Comparison of ENCODE assay signal across 15 mouse cellular contexts in genomic region chr16:49175729-49176395, GRCm38 (mm10).
DNase-seq lines count a peak whose midpoint lies in the region; ATAC-seq and TF ChIP-seq lines count a peak whose summit lies in the region.
"Had no signal": no experiment of that assay in that cellular context is flagged by ENCODE, and none has a peak within 500 bp of the region (broad histone marks: within the 10 kb centered on the region; RNA-seq: fewer than 3 reads in every experiment).

No protein-coding gene starts in this region.

- H3K27me3 ChIP-seq in forebrain, embryonic 12.5 days = no peaks in the 10 kb centered on the region
- no peaks in the 10 kb centered on the region for H3K27me3 ChIP-seq in hindbrain, embryonic 12.5 days
- H3K27me3 ChIP-seq in midbrain, embryonic 16.5 days (ENCODE audit: control insufficient read depth, insufficient read depth, low read depth, low read length) = no peaks in the 10 kb centered on the region
- H3K27me3 ChIP-seq in liver, postnatal 0 days (ENCODE audit: insufficient read depth, low read length) = no peaks in the 10 kb centered on the region

- peak; percentile 9 to 20 for DNase-seq in left cerebral cortex, adult 9 months (ENCODE audit: low spot score in 2 of 2)
- DNase-seq in left cerebral cortex, postnatal 4 days = no peak
- DNase-seq in liver, postnatal 0 days = no peak
- no peak for DNase-seq in adrenal gland, postnatal 14 days
- no peak for DNase-seq in thymus, postnatal 0 days (ENCODE audit: low spot score)
- DNase-seq: cerebellum, adult 11 months; heart, postnatal 4 days; lung, adult 18-20 months; spleen, adult 18-20 months; thymus, adult 18-20 months had no signal

- no peaks in the 10 kb centered on the region for H3K9me3 ChIP-seq in forebrain, embryonic 12.5 days
- no peaks in the 10 kb centered on the region for H3K9me3 ChIP-seq in hindbrain, embryonic 12.5 days (replicated peaks)
- H3K9me3 ChIP-seq in midbrain, embryonic 16.5 days (replicated peaks; ENCODE audit: control insufficient read depth, low read length, poor library complexity, severe bottlenecking) = no peaks in the 10 kb centered on the region
- no peaks in the 10 kb centered on the region for H3K9me3 ChIP-seq in liver, postnatal 0 days (ENCODE audit: low read length)

- H3K9ac ChIP-seq in forebrain, embryonic 12.5 days = no peak overlapping the region
- no peak overlapping the region for H3K9ac ChIP-seq in hindbrain, embryonic 12.5 days
- H3K9ac ChIP-seq in midbrain, embryonic 16.5 days (ENCODE audit: low read depth, low read length) = no peak overlapping the region
- H3K9ac ChIP-seq in liver, postnatal 0 days (replicated peaks) = no peak overlapping the region

- intact Hi-C loops in left cerebral cortex, postnatal 4 days (cut with DNase I) = no loop called here

- TF ChIP-seq CTCF in liver, postnatal 0 days (IDR thresholded peaks at IDR 0.05; ENCODE audit: low read depth) = no peak

- ATAC-seq in forebrain, embryonic 12.5 days (ENCODE audit: low FRiP score) = peak; percentile 75
- ATAC-seq in hindbrain, embryonic 12.5 days (ENCODE audit: low FRiP score) = peak; percentile 60
- ATAC-seq in midbrain, embryonic 16.5 days = peak; percentile 56; the same call in 1 of the 2 replicates
- ATAC-seq in liver, postnatal 0 days = no peak
- ATAC-seq: Patski had no signal

- 55% methylated on average over 8 of the region's 8 CpGs for WGBS in forebrain, embryonic 12.5 days
- 69% methylated on average over 8 of the region's 8 CpGs for WGBS in hindbrain, embryonic 12.5 days
- WGBS in midbrain, embryonic 16.5 days = 51% methylated on average over 8 of the region's 8 CpGs
- 80% methylated on average over 8 of the region's 8 CpGs for WGBS in liver, postnatal 0 days (ENCODE audit: insufficient replicate concordance)

- H3K4me3 ChIP-seq in forebrain, embryonic 12.5 days (replicated peaks) = no peak overlapping the region
- H3K4me3 ChIP-seq in hindbrain, embryonic 12.5 days = no peak overlapping the region
- no peak overlapping the region for H3K4me3 ChIP-seq in midbrain, embryonic 16.5 days (ENCODE audit: low read depth, low read length)
- H3K4me3 ChIP-seq in liver, postnatal 0 days (ENCODE audit: low read depth, low read length) = no peak overlapping the region

- TF ChIP-seq EP300 in liver, postnatal 0 days (IDR thresholded peaks at IDR 0.05; ENCODE audit: low read depth) = no peak

- H3K4me2 ChIP-seq in forebrain, embryonic 12.5 days = no peak overlapping the region
- no peak overlapping the region for H3K4me2 ChIP-seq in hindbrain, embryonic 12.5 days (replicated peaks)
- H3K4me2 ChIP-seq in midbrain, embryonic 16.5 days (ENCODE audit: low read length) = no peak overlapping the region
- H3K4me2 ChIP-seq in liver, postnatal 0 days (ENCODE audit: low read depth, low read length) = no peak overlapping the region

- H3K36me3 ChIP-seq in forebrain, embryonic 12.5 days (replicated peaks) = no peaks in the 10 kb centered on the region
- no peaks in the 10 kb centered on the region for H3K36me3 ChIP-seq in hindbrain, embryonic 12.5 days
- H3K36me3 ChIP-seq in midbrain, embryonic 16.5 days (ENCODE audit: control insufficient read depth, insufficient read depth, low read length) = no peaks in the 10 kb centered on the region
- H3K36me3 ChIP-seq in liver, postnatal 0 days (replicated peaks; ENCODE audit: insufficient read depth, low read length) = no peaks in the 10 kb centered on the region

- no peak overlapping the region for H3K27ac ChIP-seq in forebrain, embryonic 12.5 days
- H3K27ac ChIP-seq in hindbrain, embryonic 12.5 days = no peak overlapping the region
- H3K27ac ChIP-seq in midbrain, embryonic 16.5 days (ENCODE audit: low read length) = no peak overlapping the region
- no peak overlapping the region for H3K27ac ChIP-seq in liver, postnatal 0 days (ENCODE audit: low read depth)
- H3K27ac ChIP-seq: kidney, postnatal 0 days had no signal

- H3K4me1 ChIP-seq in forebrain, embryonic 12.5 days = peaks cover 9% of the 10 kb centered on the region
- 0 out of 2 replicates have a peak, but pooled peaks cover 2% of the 10 kb centered on the region for H3K4me1 ChIP-seq in hindbrain, embryonic 12.5 days
- H3K4me1 ChIP-seq in midbrain, embryonic 16.5 days (ENCODE audit: control insufficient read depth, insufficient read depth, low read length) = no peaks in the 10 kb centered on the region
- no peaks in the 10 kb centered on the region for H3K4me1 ChIP-seq in liver, postnatal 0 days (ENCODE audit: insufficient read depth)

Comparison
In these comparisons a context has a peak if more than half of its experiments do, and no peak if none do; other contexts are left out.
1. DNase-seq: peak in left cerebral cortex, adult 9 months (2 of 2); none in left cerebral cortex, postnatal 4 days (single experiment), liver, postnatal 0 days (single experiment), adrenal gland, postnatal 14 days (single experiment) and thymus, postnatal 0 days (single experiment).